Mouse (Mus musculus) forebrain, embryonic 10.5 days (tissue): ENCODE results near the gene Sphk2. TPM values are rescaled to one million over a fixed set of nuclear protein-coding genes. Genes with fewer than 3 reads are reported as not detected.
A peak's percentile ranks its signal among the peaks of the same experiment; 100 is the strongest.

Source experiments
- DNase-seq: peaks from one replicate; pipeline ENCODE4 v3.0.0-alpha.2; 2017; ENCODE audit warnings: low spot score; ENCODE audit errors: extremely low spot score
- H3K27ac ChIP-seq: fragments of 300-500 bp; sonication (generic); 2 replicates; pipeline ENCODE4 v1.5.1; 2016; ENCODE audit warnings: mild to moderate bottlenecking
- H3K27me3 ChIP-seq: fragments of 300-500 bp; sonication (generic); 2 replicates; pipeline ENCODE4 v1.6.1; 2016; ENCODE audit warnings: mild to moderate bottlenecking; ENCODE audit not compliant: poor library complexity, severe bottlenecking
- H3K36me3 ChIP-seq: fragments of 300-500 bp; sonication (generic); replicated peaks from 2 replicates; pipeline ENCODE4 v1.6.1; 2016; ENCODE audit warnings: mild to moderate bottlenecking, moderate library complexity
- H3K4me1 ChIP-seq: fragments of 300-500 bp; sonication (generic); 2 replicates; pipeline ENCODE4 v1.6.1; 2016
- H3K4me3 ChIP-seq: fragments of 300-500 bp; sonication (generic); 2 replicates; pipeline ENCODE4 v1.5.1; 2016; ENCODE audit warnings: mild to moderate bottlenecking, moderate library complexity
- H3K9me3 ChIP-seq: fragments of 300-500 bp; sonication (generic); 2 replicates; pipeline ENCODE4 v1.6.1; 2016; ENCODE audit warnings: mild to moderate bottlenecking, moderate library complexity
- WGBS: fragments of 180-500 bp; shearing (Covaris S2); methylation state at CpG from one replicate; pipeline ENCODE4 v1.1.7; 2016; 5-methylcytosine and 5-hydroxymethylcytosine counted together
- polyA plus RNA-seq: library from polyadenylated mRNA; unstranded; fragments of >200 nt; fragmentation: Nextera tagmentation; extraction: Ambion mirVana; gene quantifications from 2 replicates; pipeline ENCODE4 v1.2.1, GENCODE M21; 2016

Sphk2 gene
- polyA plus RNA-seq, 1 experiment from 2014 or later, result 34.0 TPM

GRCm38 (mm10) chr7:45722348-45722713, 4.5 kb upstream of the Sphk2 start:
- Histone ChIP-seq H3K9me3 (no peaks in the 10 kb centered on the region), H3K27ac (no peak overlapping the region), H3K27me3 (no peaks in the 10 kb centered on the region), H3K36me3 (peaks cover 87% of the 10 kb centered on the region), H3K4me1 (peaks cover 25% of the 10 kb centered on the region), H3K4me3 (no peak overlapping the region; the same call in none of the 2 replicates)
- 86% methylated on average over 13 of the region's 13 CpGs for WGBS
- DNase-seq, result no peak

GRCm38 (mm10) chr7:45721642-45722347, 4.0 kb upstream of the Sphk2 start:
- Histone ChIP-seq H3K4me3 (no peak overlapping the region; the same call in 1 of the 2 replicates), H3K9me3 (no peaks in the 10 kb centered on the region), H3K36me3 (peaks cover 82% of the 10 kb centered on the region), H3K4me1 (peaks cover 30% of the 10 kb centered on the region), H3K27me3 (no peaks in the 10 kb centered on the region), H3K27ac (no peak overlapping the region)
- 73% methylated on average over 13 of the region's 13 CpGs for WGBS
- no peak for DNase-seq

GRCm38 (mm10) chr7:45721234-45721571, 3.4 kb upstream of the Sphk2 start:
- Histone ChIP-seq H3K4me1 (peaks cover 36% of the 10 kb centered on the region), H3K4me3 (no peak overlapping the region), H3K36me3 (peaks cover 76% of the 10 kb centered on the region), H3K27me3 (no peaks in the 10 kb centered on the region), H3K9me3 (no peaks in the 10 kb centered on the region), H3K27ac (no peak overlapping the region)
- WGBS, result 77% methylated on average over 7 of the region's 7 CpGs
- no peak for DNase-seq

GRCm38 (mm10) chr7:45720413-45721233, 2.8 kb upstream of the Sphk2 start, which contains the start of gene Fam83e:
Gene Fam83e (plus strand): TSS chr7:45721212.
- peaks cover 70% of the 10 kb centered on the region for H3K36me3 ChIP-seq
- H3K4me3 ChIP-seq, result peak within 1 kb of the TSS; percentile 96; the same call in 1 of the 2 replicates
- WGBS, result 85% methylated on average over 14 of the region's 14 CpGs

GRCm38 (mm10) chr7:45719738-45720412, 2.1 kb upstream of the Sphk2 start:
- Histone ChIP-seq H3K4me1 (peaks cover 49% of the 10 kb centered on the region), H3K4me3 (peak overlapping the region; percentile 96), H3K27me3 (no peaks in the 10 kb centered on the region), H3K9me3 (no peaks in the 10 kb centered on the region), H3K36me3 (peaks cover 63% of the 10 kb centered on the region), H3K27ac (0 out of 2 replicates have a peak overlapping the region, but pooled peaks have one; percentile 98)
- WGBS, result 94% methylated on average over 16 of the region's 16 CpGs
- no peak for DNase-seq

More at GRCm38 (mm10) chr7:45720413-45721233, 2.8 kb upstream of the Sphk2 start, which contains the start of gene Fam83e:
- H3K9me3 ChIP-seq, result no peaks in the 10 kb centered on the region
- no peak within 1 kb of the TSS for H3K27ac ChIP-seq
- H3K27me3 ChIP-seq, result no peaks in the 10 kb centered on the region
- H3K4me1 ChIP-seq, result peaks cover 42% of the 10 kb centered on the region
- DNase-seq, result no peak

- Histone ChIP-seq H3K9me3 (no peaks in the 10 kb centered on the region), H3K4me3 (peak overlapping the region; percentile 96), H3K27me3 (no peaks in the 10 kb centered on the region), H3K4me1 (peaks cover 56% of the 10 kb centered on the region), H3K27ac (peak overlapping the region; percentile 98), H3K36me3 (peaks cover 56% of the 10 kb centered on the region)
- no peak for DNase-seq
- WGBS, result 87% methylated on average over 10 of the region's 10 CpGs
Measured at GRCm38 (mm10) chr7:45719180-45719579, 1.4 kb upstream of the Sphk2 start.

GRCm38 (mm10) chr7:45718331-45718730, 529 bp upstream of the Sphk2 start:
- DNase-seq, result no peak
- under 1% methylated on average over 20 of the region's 20 CpGs for WGBS
- H3K36me3 ChIP-seq, result peaks cover 52% of the 10 kb centered on the region
- no peaks in the 10 kb centered on the region for H3K9me3 ChIP-seq
- H3K4me3 ChIP-seq, result peak overlapping the region; percentile 96
- peak overlapping the region; percentile 98 for H3K27ac ChIP-seq
- no peaks in the 10 kb centered on the region for H3K27me3 ChIP-seq
- peaks cover 63% of the 10 kb centered on the region for H3K4me1 ChIP-seq

- peaks cover 69% of the 10 kb centered on the region for H3K4me1 ChIP-seq
- H3K27ac ChIP-seq, result peak overlapping the region; percentile 98
- H3K36me3 ChIP-seq, result peaks cover 52% of the 10 kb centered on the region
- peak overlapping the region; percentile 96 for H3K4me3 ChIP-seq
- H3K9me3 ChIP-seq, result no peaks in the 10 kb centered on the region
- no peak for DNase-seq
- WGBS, result 12% methylated on average over 31 of the region's 31 CpGs
- no peaks in the 10 kb centered on the region for H3K27me3 ChIP-seq
Measured at GRCm38 (mm10) chr7:45716952-45717917, 567 bp downstream of the Sphk2 start.

- no peak overlapping the region for H3K27ac ChIP-seq
- H3K36me3 ChIP-seq, result peaks cover 52% of the 10 kb centered on the region
- peaks cover 70% of the 10 kb centered on the region for H3K4me1 ChIP-seq
- H3K9me3 ChIP-seq, result no peaks in the 10 kb centered on the region
- peak overlapping the region; percentile 96 for H3K4me3 ChIP-seq
- no peak for DNase-seq
- WGBS, result 86% methylated on average over 3 of the region's 3 CpGs
- no peaks in the 10 kb centered on the region for H3K27me3 ChIP-seq
Measured at GRCm38 (mm10) chr7:45716460-45716857, 1.3 kb downstream of the Sphk2 start.

- WGBS, result 85% methylated on average over 19 of the region's 19 CpGs
- Histone ChIP-seq H3K36me3 (peaks cover 52% of the 10 kb centered on the region), H3K27ac (peak overlapping the region; percentile 90), H3K4me1 (peaks cover 68% of the 10 kb centered on the region), H3K4me3 (peak overlapping the region; percentile 96), H3K9me3 (no peaks in the 10 kb centered on the region), H3K27me3 (no peaks in the 10 kb centered on the region)
- no peak for DNase-seq
Measured at GRCm38 (mm10) chr7:45715741-45716459, 1.9 kb downstream of the Sphk2 start.

GRCm38 (mm10) chr7:45715090-45715708, 2.6 kb downstream of the Sphk2 start, which contains the start of gene Rpl18:
Gene Rpl18 (plus strand): TSS chr7:45715457.
- H3K36me3 ChIP-seq, result peaks cover 52% of the 10 kb centered on the region
- peaks cover 61% of the 10 kb centered on the region for H3K4me1 ChIP-seq
- WGBS, result 7% methylated on average over 34 of the region's 34 CpGs

More at GRCm38 (mm10) chr7:45715090-45715708, 2.6 kb downstream of the Sphk2 start, which contains the start of gene Rpl18:
- Histone ChIP-seq H3K4me3 (peak within 1 kb of the TSS; percentile 96), H3K27me3 (no peaks in the 10 kb centered on the region), H3K9me3 (no peaks in the 10 kb centered on the region), H3K27ac (peak within 1 kb of the TSS; percentile 90)
- peak; percentile 95 for DNase-seq
